Mouse (Mus musculus): Measurements from ENCODE around the gene Phgr1.

The Phgr1 gene

DNA sequence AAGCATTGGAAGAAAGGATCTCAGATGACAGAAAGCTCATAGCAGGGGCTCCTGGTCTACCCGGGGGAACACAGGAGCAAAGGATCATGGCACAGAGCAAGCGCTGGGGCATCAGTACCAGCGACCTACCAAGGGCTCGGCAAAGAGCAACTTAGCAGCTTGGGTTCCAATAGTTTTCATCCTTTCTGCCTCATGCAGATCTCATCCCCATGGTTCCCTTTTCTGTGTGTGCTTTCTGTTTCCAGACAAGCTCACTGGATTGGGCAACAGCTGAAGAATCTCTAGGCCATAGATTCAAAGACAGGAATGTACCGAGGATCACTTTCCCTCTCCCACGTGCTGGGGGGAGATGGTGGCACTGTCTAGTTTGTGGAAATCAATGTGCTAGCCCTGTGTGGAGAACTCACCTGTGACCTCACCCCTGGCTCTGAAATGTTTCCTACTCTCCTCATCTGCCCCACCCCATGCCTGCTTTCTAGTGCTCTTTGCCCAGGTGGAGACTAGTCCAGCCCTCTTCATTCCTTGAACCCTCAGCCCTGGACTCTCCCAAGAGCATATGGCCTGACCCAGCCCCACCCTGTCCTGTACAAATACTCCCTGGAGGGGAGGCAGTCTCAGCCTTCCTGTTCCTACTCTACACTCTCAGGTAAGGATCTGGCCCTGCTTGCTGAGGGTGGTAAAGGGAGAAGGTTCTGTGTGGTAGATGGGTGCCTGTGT lies at the start of gene Phgr1:
Phgr1 (plus strand) TSS at position 612 of the 717 bp plus-strand sequence.
- DNase-seq, result no peak

GRCm38 (mm10) chr2:118723693-118724486 lies 48.7 kb upstream of the Phgr1 start:
- no peak for DNase-seq

- no peak for DNase-seq
Measured at GRCm38 (mm10) chr2:118725511-118725910, 47.1 kb upstream of the Phgr1 start.

DNA sequence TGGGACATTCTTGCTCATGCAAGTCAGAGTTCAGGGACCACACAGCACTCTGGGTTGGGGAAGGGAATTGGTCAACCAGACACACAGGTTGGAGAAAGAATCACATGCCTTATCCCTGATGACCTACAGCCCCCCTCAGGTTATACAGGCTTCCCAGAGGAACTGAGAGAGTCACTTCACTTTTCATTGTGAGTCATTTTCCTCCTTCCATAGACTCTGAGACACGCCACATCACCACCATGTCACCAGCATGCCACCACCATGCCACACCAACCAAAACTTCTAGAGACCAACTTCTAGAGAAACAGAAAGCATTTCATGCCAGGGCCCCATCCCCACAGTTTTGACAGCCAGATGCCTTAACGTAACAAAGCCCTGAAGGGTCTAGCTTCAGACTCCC lies 45.7 kb upstream of the Phgr1 start:
- DNase-seq, result peak in 1 of 2 experiments; percentile 2

DNA sequence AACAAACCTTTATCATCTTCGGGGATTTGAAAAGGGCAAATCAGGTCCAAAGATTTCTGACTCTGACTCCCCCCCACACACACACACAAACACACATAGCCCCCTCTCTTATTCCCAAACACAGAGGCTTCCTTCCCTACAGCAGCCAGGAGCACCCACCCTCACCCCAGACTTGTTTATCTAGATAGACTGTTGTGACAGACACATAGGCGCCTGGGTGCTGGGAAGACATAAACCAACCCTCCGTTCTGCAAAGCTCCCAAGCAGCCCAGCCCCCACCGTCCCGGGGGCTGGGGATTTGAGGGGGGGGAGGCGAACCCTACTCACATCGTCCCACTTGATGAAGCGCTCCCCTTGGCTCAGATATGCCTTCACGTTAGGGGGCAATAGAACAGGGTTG lies 44.7 kb upstream of the Phgr1 start:
- DNase-seq, result no peak

DNA sequence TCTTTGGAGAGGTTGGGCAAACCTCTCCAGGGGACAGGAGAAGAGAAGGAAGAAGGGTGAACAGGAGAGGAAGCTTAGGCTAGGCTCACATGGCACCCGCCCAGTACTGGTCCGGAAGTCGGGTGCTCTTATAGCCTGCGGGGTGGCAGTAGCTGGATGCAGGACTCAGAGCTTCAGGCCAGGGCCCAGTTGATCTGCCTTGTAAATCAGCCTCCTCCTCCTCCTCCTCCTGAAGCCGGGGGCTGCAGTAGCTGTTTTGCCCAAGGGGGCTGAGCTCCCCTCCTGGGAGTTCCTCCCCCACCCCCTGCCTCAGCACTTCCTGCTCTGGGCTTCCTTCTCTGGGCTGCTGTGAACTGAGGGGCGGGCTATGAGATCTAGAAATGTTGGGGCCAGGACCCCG lies 44.2 kb upstream of the Phgr1 start, which contains the start of gene Plcb2:
Plcb2 (minus strand) TSS at position 102 of the 400 bp plus-strand sequence.
- DNase-seq, result peak; percentile 63 to 73

GRCm38 (mm10) chr2:118729194-118729593 lies 43.4 kb upstream of the Phgr1 start:
- DNase-seq, result no peak

DNA sequence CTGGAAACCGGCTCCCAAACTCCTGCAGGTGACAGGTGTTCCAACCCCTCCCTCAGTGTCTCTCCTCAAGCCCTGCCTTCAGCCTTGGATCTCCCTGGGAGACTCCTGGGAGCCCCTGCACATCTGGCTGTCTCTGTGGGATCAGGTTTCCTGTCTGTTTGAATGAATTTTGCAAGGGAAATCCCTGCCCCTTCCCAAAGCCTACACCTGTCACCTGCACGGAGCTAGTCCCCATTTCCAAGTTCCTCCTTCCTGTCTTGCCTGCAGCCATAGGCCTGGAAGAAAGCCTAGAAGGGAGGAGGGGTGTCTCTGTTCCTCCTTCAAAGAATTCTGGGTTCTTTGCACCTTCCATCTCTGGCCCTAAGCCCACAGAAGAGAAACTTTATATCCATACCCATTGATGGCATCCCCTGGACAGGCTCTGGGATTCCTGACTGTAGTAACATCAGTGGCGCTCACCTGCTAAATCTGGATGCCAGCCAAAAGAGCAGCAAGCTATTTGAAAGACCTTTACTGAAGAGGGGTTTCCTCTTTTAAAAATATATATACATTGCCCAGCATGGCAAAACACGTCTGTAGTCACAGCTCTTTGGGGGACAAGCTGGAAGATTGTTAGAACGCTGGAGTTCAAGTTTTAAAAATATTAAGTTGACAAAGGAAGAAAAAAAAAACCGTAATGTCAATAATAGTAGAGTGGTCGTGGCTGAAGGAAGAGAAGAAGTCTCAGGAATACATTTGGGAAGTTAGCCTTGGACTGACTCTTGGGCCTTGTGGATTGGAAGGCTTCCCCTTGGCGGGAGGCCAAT lies 42.5 kb upstream of the Phgr1 start:
- no peak for DNase-seq

DNA sequence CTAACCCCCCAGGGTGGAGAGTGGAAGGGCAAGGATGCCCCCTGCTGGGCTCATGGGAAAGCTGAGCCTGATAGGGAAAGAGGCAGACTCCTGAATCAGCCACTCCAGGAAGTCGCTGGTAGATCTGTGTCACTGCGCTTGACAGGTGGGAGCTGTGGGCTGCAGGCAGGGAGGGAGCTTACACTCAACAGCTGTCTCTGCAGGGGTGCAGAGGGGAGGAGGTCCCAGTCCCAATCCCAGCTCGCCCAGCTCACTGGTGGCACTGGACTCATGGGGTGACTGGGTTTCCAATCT lies 42.0 kb upstream of the Phgr1 start:
- DNase-seq, result peak; percentile 57 to 75

GRCm38 (mm10) chr2:118731981-118732380 lies 40.6 kb upstream of the Phgr1 start:
- no peak for DNase-seq

DNA sequence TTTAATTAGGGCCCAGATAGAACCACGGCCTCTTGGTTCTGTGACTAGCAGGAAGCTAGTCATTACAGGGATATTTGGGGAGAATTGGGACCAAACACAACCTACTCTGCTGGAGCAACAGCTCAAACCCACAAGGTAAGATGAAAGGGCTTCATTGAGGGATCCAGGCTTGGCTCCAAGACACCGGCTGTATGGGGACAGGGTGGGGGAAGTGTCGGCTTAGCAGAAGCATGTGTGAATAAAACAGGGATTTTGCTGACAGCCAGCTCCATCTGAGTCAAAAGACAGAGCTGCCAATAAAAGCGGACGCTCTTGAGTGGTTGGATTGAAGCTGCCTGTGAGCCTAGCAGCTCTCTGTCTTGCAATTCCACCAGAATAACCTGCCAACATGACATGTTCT lies 39.2 kb upstream of the Phgr1 start:
- no peak for DNase-seq

GRCm38 (mm10) chr2:118740341-118740740 lies 32.2 kb upstream of the Phgr1 start:
- DNase-seq, result no peak

- no peak for DNase-seq
Measured at GRCm38 (mm10) chr2:118741183-118741582, 31.4 kb upstream of the Phgr1 start.

GRCm38 (mm10) chr2:118743261-118743943 lies 29.2 kb upstream of the Phgr1 start:
- DNase-seq, result no peak

DNA sequence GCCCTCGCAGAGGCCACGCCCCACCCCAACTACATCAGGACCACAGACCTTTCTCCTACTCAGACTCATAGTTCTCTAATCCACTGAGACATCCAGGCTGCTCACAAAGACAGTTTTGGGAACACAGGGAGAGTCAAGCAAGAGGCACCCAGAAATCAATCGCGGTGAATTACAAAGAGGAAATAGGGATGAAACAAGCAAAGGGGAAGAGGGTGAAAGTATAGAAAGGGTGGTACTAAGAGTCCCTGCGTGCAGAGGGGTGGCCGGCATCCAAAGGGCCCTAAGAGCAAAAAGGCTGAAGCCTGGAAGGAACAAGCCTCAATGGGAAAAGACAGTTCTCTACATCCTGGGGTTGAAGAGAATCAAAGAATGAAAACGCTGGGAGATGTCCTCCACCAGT lies 27.9 kb upstream of the Phgr1 start:
- DNase-seq, result no peak

DNA sequence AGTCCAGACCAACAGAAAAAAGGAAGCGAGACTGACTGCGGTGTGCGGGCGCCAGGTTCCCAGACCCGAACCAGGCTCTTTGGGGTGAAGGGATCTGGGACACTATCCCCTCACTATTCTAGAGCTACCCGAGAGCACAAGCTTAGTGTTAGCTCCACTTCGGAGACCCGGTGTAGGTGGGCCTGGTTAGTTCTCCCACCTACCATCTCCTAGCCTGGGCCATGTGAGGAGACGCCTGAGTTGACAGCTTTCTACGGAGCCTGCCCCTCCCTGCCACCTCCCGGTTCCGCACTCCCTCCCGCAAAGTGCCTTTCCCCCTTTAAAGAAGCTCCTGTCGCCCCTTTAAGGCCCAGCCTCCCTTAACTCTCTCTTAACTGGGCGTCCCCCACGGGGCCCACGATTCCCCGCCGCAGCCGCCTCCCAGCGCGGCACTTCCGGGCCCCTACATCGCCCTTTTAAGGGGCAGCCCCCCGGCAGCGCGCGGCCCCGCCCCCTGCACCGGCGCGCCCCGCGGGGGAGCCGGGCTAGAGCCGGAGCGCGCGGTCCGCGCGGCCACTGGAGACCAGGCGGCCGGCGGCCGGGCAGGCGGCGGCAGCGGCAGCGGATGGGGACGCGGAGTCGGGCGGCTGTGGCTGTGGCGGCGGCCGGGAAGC lies 27.2 kb upstream of the Phgr1 start, which contains the start of gene Inafm2:
Inafm2 (plus strand) TSS at position 527 of the 653 bp plus-strand sequence.
- DNase-seq, result peak; percentile 88 to 91

GRCm38 (mm10) chr2:118745915-118746901 lies 26.4 kb upstream of the Phgr1 start:
- peak; percentile 27 to 48 for DNase-seq

DNA sequence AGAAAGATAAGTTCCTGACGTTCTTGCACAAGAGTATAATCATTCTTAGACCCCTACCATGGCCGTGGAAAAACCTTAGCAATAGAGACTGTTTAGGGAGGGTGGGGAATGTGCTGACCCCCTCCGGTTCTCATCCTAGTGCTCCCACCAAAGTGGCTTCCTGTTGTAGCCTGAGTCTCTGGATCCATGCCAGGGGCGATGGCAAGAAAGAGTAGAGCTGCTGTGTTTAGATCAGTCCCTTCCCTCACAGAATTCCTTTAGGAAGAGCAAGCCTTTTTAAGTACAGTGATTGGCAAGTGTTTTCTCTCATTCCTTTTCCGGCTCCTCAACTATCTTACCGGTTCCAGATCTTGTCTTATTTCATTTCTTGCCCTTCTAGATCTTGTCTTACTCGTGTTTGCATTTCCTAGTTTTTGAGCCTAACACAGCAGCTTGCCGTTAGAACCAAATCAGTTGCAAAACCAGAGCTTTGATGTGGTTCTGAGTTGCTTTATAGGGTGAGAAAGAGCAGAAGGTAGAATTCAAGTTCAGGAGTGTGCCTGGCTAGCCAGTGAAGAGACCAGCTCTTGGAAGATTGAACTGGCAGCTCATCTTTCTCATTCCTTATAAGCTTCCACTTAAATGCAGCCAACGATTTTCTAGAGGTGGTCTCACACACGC lies 25.1 kb upstream of the Phgr1 start:
- DNase-seq, result no peak

- DNase-seq, result no peak
Measured at GRCm38 (mm10) chr2:118749341-118749884, 23.2 kb upstream of the Phgr1 start.

DNA sequence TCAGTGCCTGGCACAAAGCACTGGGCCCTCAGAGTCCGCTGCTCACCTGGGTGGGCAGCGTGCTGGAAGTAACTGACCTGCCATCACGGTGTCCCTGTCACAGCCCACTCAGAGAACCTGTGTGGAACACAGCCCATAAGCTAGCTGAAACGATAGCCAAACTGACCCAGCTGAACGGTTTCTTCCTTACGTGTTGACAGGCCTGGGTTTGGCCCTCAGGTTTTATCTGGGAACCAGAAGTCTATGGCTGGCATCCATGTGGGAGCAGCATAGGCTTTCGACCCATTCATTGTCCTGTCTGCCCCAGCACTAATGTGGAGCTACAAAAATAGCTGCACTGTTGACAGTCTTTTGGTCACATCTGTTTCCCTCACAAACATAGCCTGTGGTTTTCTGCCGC lies 22.1 kb upstream of the Phgr1 start:
- DNase-seq, result no peak

All from spleen, adult 18-20 months (tissue).